In genomic region chr3:158560891-158561255, GRCm38 (mm10) we compare ENCODE assay signal across 8 mouse cellular contexts. TPM values are rescaled to one million over a fixed set of nuclear protein-coding genes. Genes with fewer than 3 reads are reported as not detected.
DNase-seq lines count a peak whose midpoint lies in the region; ATAC-seq and TF ChIP-seq lines count a peak whose summit lies in the region.

No protein-coding gene starts in this region.

- intact Hi-C loops in left cerebral cortex, postnatal 14 days (cut with DNase I), result loop anchor here (2.0 to 10.0 kb wide), 3 partner anchors 470 to 716 kb away; no protein-coding TSS in a partner anchor

- WGBS in forebrain, embryonic 15.5 days, result 1% methylated on average over 16 of the region's 16 CpGs
- under 1% methylated on average over 16 of the region's 16 CpGs for WGBS in neural tube, embryonic 13.5 days

- peak overlapping the region; percentile 60 for H3K4me3 ChIP-seq in ES-Bruce4 (ENCODE audit: low read depth, low read length)
- peak overlapping the region; percentile 79 for H3K4me3 ChIP-seq in forebrain, embryonic 15.5 days
- H3K4me3 ChIP-seq in neural tube, embryonic 13.5 days, result peak overlapping the region; percentile 75

- H3K27ac ChIP-seq in ES-Bruce4 (ENCODE audit: insufficient read depth, low read length), result no peak overlapping the region
- peak overlapping the region; percentile 97 for H3K27ac ChIP-seq in forebrain, embryonic 15.5 days (replicated peaks)
- H3K27ac ChIP-seq in neural tube, embryonic 13.5 days (replicated peaks), result peak overlapping the region; percentile 94

- no peaks in the 10 kb centered on the region for H3K9me3 ChIP-seq in ES-Bruce4 (replicated peaks; ENCODE audit: control insufficient read depth, insufficient read depth, low read length, poor library complexity, severe bottlenecking)
- no peaks in the 10 kb centered on the region for H3K9me3 ChIP-seq in forebrain, embryonic 15.5 days
- H3K9me3 ChIP-seq in neural tube, embryonic 13.5 days, result no peaks in the 10 kb centered on the region

- no peak for TF ChIP-seq EP300 in ES-Bruce4 (IDR thresholded peaks at IDR 0.05; ENCODE audit: insufficient read depth, low read depth, low read length)

- H3K27me3 ChIP-seq in ES-Bruce4 (ENCODE audit: control insufficient read depth, insufficient read depth, low read length, poor library complexity, severe bottlenecking), result peaks cover 18% of the 10 kb centered on the region
- H3K27me3 ChIP-seq in forebrain, embryonic 15.5 days, result no peaks in the 10 kb centered on the region
- H3K27me3 ChIP-seq in neural tube, embryonic 13.5 days, result peaks cover 8% of the 10 kb centered on the region; the same call in 1 of the 2 replicates

- TF ChIP-seq POLR2A in ES-Bruce4 (IDR thresholded peaks at IDR 0.05; ENCODE audit: insufficient read depth, low read length), result no peak

- no peak for TF ChIP-seq CTCF in ES-Bruce4 (IDR thresholded peaks at IDR 0.05; ENCODE audit: low read depth, low read length)

- H3K36me3 ChIP-seq in ES-Bruce4 (ENCODE audit: control insufficient read depth, insufficient read depth, low read length, poor library complexity, severe bottlenecking), result no peaks in the 10 kb centered on the region
- H3K36me3 ChIP-seq in forebrain, embryonic 15.5 days, result no peaks in the 10 kb centered on the region
- H3K36me3 ChIP-seq in neural tube, embryonic 13.5 days, result no peaks in the 10 kb centered on the region

- H3K4me2 ChIP-seq in forebrain, embryonic 15.5 days (replicated peaks), result peak overlapping the region; percentile 80
- peak overlapping the region; percentile 73 for H3K4me2 ChIP-seq in neural tube, embryonic 13.5 days

- H3K9ac ChIP-seq in ES-Bruce4 (ENCODE audit: low read depth, poor library complexity, severe bottlenecking), result peak overlapping the region; percentile 72
- peak overlapping the region; percentile 92 for H3K9ac ChIP-seq in forebrain, embryonic 15.5 days (replicated peaks)
- peak overlapping the region; percentile 92 for H3K9ac ChIP-seq in neural tube, embryonic 13.5 days

- ATAC-seq in forebrain, embryonic 15.5 days (replicated peaks), result peak; percentile 17; the same call in 1 of the 2 replicates
- ATAC-seq in neural tube, embryonic 13.5 days (ENCODE audit: low read depth), result peak; percentile 37

- H3K4me1 ChIP-seq in ES-Bruce4 (ENCODE audit: control insufficient read depth, insufficient read depth, low read length), result no peaks in the 10 kb centered on the region
- H3K4me1 ChIP-seq in forebrain, embryonic 15.5 days, result peaks cover 31% of the 10 kb centered on the region
- H3K4me1 ChIP-seq in neural tube, embryonic 13.5 days (replicated peaks), result peaks cover 15% of the 10 kb centered on the region

- peak; percentile 22 to 33 for DNase-seq in cerebellum, postnatal 36 days
- DNase-seq in cerebellum, adult 9-10 months, result no peak
- DNase-seq in left cerebral cortex, postnatal 14 days (ENCODE audit: low spot score in 2 of 2), result peak; percentile 10 to 30
- DNase-seq in thymus, postnatal 0 days (ENCODE audit: low spot score), result no peak
- DNase-seq in spleen, postnatal 10 days (ENCODE audit: low spot score in 2 of 2), result no peak

RNA-seq across cellular contexts. Expression of gene Lrrc7, which starts 1.1 kb away (rescaled TPM):
- not detected in 2 replicates for polyA plus RNA-seq in ES-Bruce4 (2011; ENCODE audit: insufficient read depth, insufficient read length, low read depth, missing spikeins)
- polyA plus RNA-seq in forebrain, embryonic 15.5 days (2015; fragmentation: Nextera tagmentation; extraction: Ambion mirVana), result 15.3 and 17.2 TPM in 2 replicates
- 100 to 1,000 TPM; 123 to 142 TPM for total RNA-seq in left cerebral cortex, postnatal 14 days (2021)
- polyA plus RNA-seq in neural tube, embryonic 13.5 days (2015; fragmentation: Nextera tagmentation; extraction: Ambion mirVana), result 7.8 and 9.9 TPM in 2 replicates
- polyA plus RNA-seq in thymus, postnatal 0 days (2015; fragmentation: Nextera tagmentation; extraction: Ambion mirVana), result 0.03 TPM in 1 of 2 replicates, not detected in the other

Comparison
In these comparisons a context has a peak if more than half of its experiments do, and no peak if none do; other contexts are left out.
1. DNase-seq: peak in cerebellum, postnatal 36 days (2 of 2) and left cerebral cortex, postnatal 14 days (2 of 2); none in cerebellum, adult 9-10 months (single experiment), thymus, postnatal 0 days (single experiment) and spleen, postnatal 10 days (0 of 2).
2. Peak in every context shown above with its lines, with median percentiles within 50 percentile points of each other: H3K4me3 ChIP-seq and H3K9ac ChIP-seq.